Comparison of ENCODE assay signal across 20 mouse cellular contexts in genomic region chr11:40592056-40592455, GRCm38 (mm10).
DNase-seq lines count a peak whose midpoint lies in the region; ATAC-seq and TF ChIP-seq lines count a peak whose summit lies in the region.
"Had no signal": no experiment of that assay in that cellular context is flagged by ENCODE, and none has a peak within 500 bp of the region (broad histone marks: within the 10 kb centered on the region; RNA-seq: fewer than 3 reads in every experiment).

No protein-coding gene starts in this region.

- no peaks in the 10 kb centered on the region for H3K9me3 ChIP-seq in hindbrain, postnatal 0 days (ENCODE audit: low read length)
- no peaks in the 10 kb centered on the region for H3K9me3 ChIP-seq in hindbrain, embryonic 12.5 days (replicated peaks)
- H3K9me3 ChIP-seq in intestine, postnatal 0 days (ENCODE audit: control insufficient read depth): no peaks in the 10 kb centered on the region
- H3K9me3 ChIP-seq: heart, embryonic 10.5 days; limb, embryonic 12.5 days; liver, embryonic 15.5 days; megakaryocyte, embryonic 14.5 days had no signal

- TF ChIP-seq CTCF in hindbrain, postnatal 0 days (IDR thresholded peaks at IDR 0.05; ENCODE audit: low read depth): no peak
- TF ChIP-seq CTCF in intestine, postnatal 0 days (IDR thresholded peaks at IDR 0.05; ENCODE audit: low read depth): no peak

- no peaks in the 10 kb centered on the region for H3K36me3 ChIP-seq in hindbrain, postnatal 0 days (ENCODE audit: insufficient read depth, low read length)
- no peaks in the 10 kb centered on the region for H3K36me3 ChIP-seq in hindbrain, embryonic 12.5 days
- H3K36me3 ChIP-seq in intestine, postnatal 0 days (ENCODE audit: control insufficient read depth, insufficient read depth): no peaks in the 10 kb centered on the region
- H3K36me3 ChIP-seq: heart, embryonic 10.5 days; limb, embryonic 12.5 days; liver, embryonic 15.5 days had no signal

- H3K4me3 ChIP-seq in hindbrain, postnatal 0 days (ENCODE audit: low read length): no peak overlapping the region
- H3K4me3 ChIP-seq in hindbrain, embryonic 12.5 days: no peak overlapping the region
- no peak overlapping the region for H3K4me3 ChIP-seq in intestine, postnatal 0 days (ENCODE audit: low read depth, low read length)
- H3K4me3 ChIP-seq: heart, embryonic 10.5 days; limb, embryonic 12.5 days; liver, embryonic 15.5 days; megakaryocyte, embryonic 14.5 days had no signal

- no peaks in the 10 kb centered on the region for H3K27me3 ChIP-seq in hindbrain, postnatal 0 days (ENCODE audit: insufficient read depth, low read length)
- no peaks in the 10 kb centered on the region for H3K27me3 ChIP-seq in hindbrain, embryonic 12.5 days
- no peaks in the 10 kb centered on the region for H3K27me3 ChIP-seq in intestine, postnatal 0 days (replicated peaks; ENCODE audit: control insufficient read depth, insufficient read depth, low read length)
- H3K27me3 ChIP-seq: limb, embryonic 12.5 days; liver, embryonic 15.5 days; megakaryocyte, embryonic 14.5 days had no signal

- no peak overlapping the region for H3K9ac ChIP-seq in hindbrain, postnatal 0 days (replicated peaks; ENCODE audit: low read length)
- H3K9ac ChIP-seq in hindbrain, embryonic 12.5 days: no peak overlapping the region
- H3K9ac ChIP-seq in intestine, postnatal 0 days (ENCODE audit: low read depth, low read length): no peak overlapping the region
- H3K9ac ChIP-seq: limb, embryonic 12.5 days; liver, embryonic 15.5 days had no signal

- peak; percentile 32 to 33 for DNase-seq in cerebellum, postnatal 25 days
- no peak for DNase-seq in cerebellum, adult 11 months
- peak; percentile 52 for DNase-seq in hindbrain, postnatal 0 days (ENCODE audit: low spot score)
- DNase-seq in 3134 (ENCODE audit: extremely low read depth, insufficient read length, low spot score) (peak; percentile 55), adipocyte (ENCODE audit: low spot score) (peak; percentile 7)
- DNase-seq in frontal cortex, postnatal 36 days (ENCODE audit: low spot score in 2 of 2): no peak
- DNase-seq: B cell, adult 2 months; heart, postnatal 10 days; kidney, adult 2 months; kidney, postnatal 25 days; lung, postnatal 10 days; right cerebral cortex, postnatal 14 days had no signal

- no peak overlapping the region for H3K4me2 ChIP-seq in hindbrain, postnatal 0 days (ENCODE audit: low read depth, low read length)
- H3K4me2 ChIP-seq in hindbrain, embryonic 12.5 days (replicated peaks): no peak overlapping the region
- H3K4me2 ChIP-seq in intestine, postnatal 0 days (replicated peaks; ENCODE audit: low read depth): no peak overlapping the region
- H3K4me2 ChIP-seq: limb, embryonic 12.5 days; liver, embryonic 15.5 days had no signal

- ATAC-seq in hindbrain, postnatal 0 days: no peak
- no peak for ATAC-seq in hindbrain, embryonic 12.5 days (ENCODE audit: low FRiP score)
- ATAC-seq in intestine, postnatal 0 days: no peak
- ATAC-seq: midbrain, embryonic 16.5 days had no signal

- H3K27ac ChIP-seq in hindbrain, postnatal 0 days: no peak overlapping the region
- no peak overlapping the region for H3K27ac ChIP-seq in hindbrain, embryonic 12.5 days
- H3K27ac ChIP-seq in intestine, postnatal 0 days (ENCODE audit: low read depth, low read length): no peak overlapping the region
- H3K27ac ChIP-seq: heart, embryonic 10.5 days; limb, embryonic 12.5 days; liver, embryonic 15.5 days; stomach, postnatal 0 days had no signal

- WGBS in hindbrain, postnatal 0 days: 59% methylated on average over 4 of the region's 4 CpGs
- WGBS in hindbrain, embryonic 12.5 days: 81% methylated on average over 4 of the region's 4 CpGs
- WGBS in intestine, postnatal 0 days: 73% methylated on average over 4 of the region's 4 CpGs

- no peaks in the 10 kb centered on the region for H3K4me1 ChIP-seq in hindbrain, postnatal 0 days (ENCODE audit: insufficient read depth, low read length)
- H3K4me1 ChIP-seq in hindbrain, embryonic 12.5 days: no peaks in the 10 kb centered on the region
- no peaks in the 10 kb centered on the region for H3K4me1 ChIP-seq in intestine, postnatal 0 days (replicated peaks; ENCODE audit: control insufficient read depth, insufficient read depth, low read length)
- H3K4me1 ChIP-seq: heart, embryonic 10.5 days; limb, embryonic 12.5 days; liver, embryonic 15.5 days; megakaryocyte, embryonic 14.5 days had no signal

Comparison
In these comparisons a context has a peak if more than half of its experiments do, and no peak if none do; other contexts are left out.
1. DNase-seq: peak in cerebellum, postnatal 25 days (2 of 2), hindbrain, postnatal 0 days (single experiment), 3134 (single experiment) and adipocyte (single experiment); none in cerebellum, adult 11 months (single experiment) and frontal cortex, postnatal 36 days (0 of 2).